Mouse (Mus musculus) forebrain, embryonic 12.5 days (tissue): ENCODE results near the gene Gns. TPM values are rescaled to one million over a fixed set of nuclear protein-coding genes. Genes with fewer than 3 reads are reported as not detected.

Source experiments
- ATAC-seq: fragments of 200-750 bp; cut with Nextera tagmentation; 2 replicates; pipeline ENCODE4 v1.8.0; 2017; ENCODE audit warnings: moderate TSS enrichment; ENCODE audit not compliant: low FRiP score
- H3K27ac ChIP-seq: fragments of 300-500 bp; sonication (generic); 2 replicates; pipeline ENCODE4 v1.5.1; 2016; ENCODE audit warnings: mild to moderate bottlenecking
- H3K27me3 ChIP-seq: fragments of 300-500 bp; sonication (generic); 2 replicates; pipeline ENCODE4 v1.6.1; 2016; ENCODE audit warnings: mild to moderate bottlenecking
- H3K36me3 ChIP-seq: fragments of 300-500 bp; sonication (generic); replicated peaks from 2 replicates; pipeline ENCODE4 v1.6.1; 2016; ENCODE audit warnings: mild to moderate bottlenecking
- H3K4me1 ChIP-seq: fragments of 300-500 bp; sonication (generic); 2 replicates; pipeline ENCODE4 v1.6.1; 2016
- H3K4me2 ChIP-seq: fragments of 300-500 bp; sonication (generic); 2 replicates; pipeline ENCODE4 v1.6.1; 2016; ENCODE audit warnings: mild to moderate bottlenecking, moderate library complexity
- H3K4me3 ChIP-seq: fragments of 300-500 bp; sonication (generic); replicated peaks from 2 replicates; pipeline ENCODE4 v1.5.1; 2016; ENCODE audit warnings: mild to moderate bottlenecking
- H3K9ac ChIP-seq: fragments of 300-500 bp; sonication (generic); 2 replicates; pipeline ENCODE4 v1.6.1; 2016; ENCODE audit warnings: mild to moderate bottlenecking
- H3K9me3 ChIP-seq: fragments of 300-500 bp; sonication (generic); 2 replicates; pipeline ENCODE4 v1.6.1; 2016
- WGBS: fragments of 180-500 bp; shearing (Covaris S2); methylation state at CpG from one replicate; pipeline ENCODE4 v1.1.7; 2016; 5-methylcytosine and 5-hydroxymethylcytosine counted together
- polyA plus RNA-seq: library from polyadenylated mRNA; unstranded; fragments of >200 nt; fragmentation: Nextera tagmentation; extraction: Ambion mirVana; gene quantifications from 2 replicates; pipeline ENCODE4 v1.2.1, GENCODE M21; 2016

The Gns gene
- polyA plus RNA-seq, 1 experiment from 2014 or later: 40.1 TPM

GRCm38 (mm10) chr10:121428011-121428711, 63.3 kb downstream of the Gns start:
- H3K4me3 ChIP-seq: no peak overlapping the region
- peaks cover 37% of the 10 kb centered on the region for H3K4me1 ChIP-seq
- H3K9ac ChIP-seq: no peak overlapping the region
- whole genome bisulfite sequencing: 87% methylated on average over 15 of the region's 15 CpGs
- H3K27ac ChIP-seq: no peak overlapping the region; the same call in 1 of the 2 replicates
- no peak for ATAC-seq
- H3K9me3 ChIP-seq: no peaks in the 10 kb centered on the region
- H3K27me3 ChIP-seq: 0 out of 2 replicates have a peak, but pooled peaks cover 10% of the 10 kb centered on the region
- no peak overlapping the region for H3K4me2 ChIP-seq
- H3K36me3 ChIP-seq: no peaks in the 10 kb centered on the region

DNA sequence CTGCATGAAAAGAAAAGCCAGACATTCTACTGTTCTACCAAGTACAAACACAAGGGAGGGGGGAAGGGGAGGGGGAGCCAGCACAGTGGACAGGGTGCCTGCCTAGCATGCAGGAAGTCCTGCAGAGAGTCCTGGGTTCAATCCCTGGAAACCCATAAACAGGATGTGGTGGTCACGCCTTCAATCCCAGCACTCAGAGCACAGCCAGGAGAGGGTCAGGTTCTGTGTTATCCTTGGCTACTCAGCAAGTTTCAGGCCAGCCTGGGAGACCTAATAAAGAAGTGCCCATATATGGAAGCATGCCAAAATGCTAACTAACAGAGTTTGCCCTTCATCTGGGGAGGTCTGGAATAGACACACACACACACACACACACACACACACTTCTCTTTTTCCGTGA, 64.2 kb downstream of the Gns start:
- Histone ChIP-seq H3K36me3 (no peaks in the 10 kb centered on the region), H3K4me1 (peaks cover 30% of the 10 kb centered on the region), H3K9me3 (no peaks in the 10 kb centered on the region), H3K27me3 (0 out of 2 replicates have a peak, but pooled peaks cover 12% of the 10 kb centered on the region), H3K9ac (no peak overlapping the region), H3K4me3 (no peak overlapping the region), H3K27ac (no peak overlapping the region), H3K4me2 (no peak overlapping the region)
- ATAC-seq: no peak
- 56% methylated on average over 2 of the region's 2 CpGs for WGBS

DNA sequence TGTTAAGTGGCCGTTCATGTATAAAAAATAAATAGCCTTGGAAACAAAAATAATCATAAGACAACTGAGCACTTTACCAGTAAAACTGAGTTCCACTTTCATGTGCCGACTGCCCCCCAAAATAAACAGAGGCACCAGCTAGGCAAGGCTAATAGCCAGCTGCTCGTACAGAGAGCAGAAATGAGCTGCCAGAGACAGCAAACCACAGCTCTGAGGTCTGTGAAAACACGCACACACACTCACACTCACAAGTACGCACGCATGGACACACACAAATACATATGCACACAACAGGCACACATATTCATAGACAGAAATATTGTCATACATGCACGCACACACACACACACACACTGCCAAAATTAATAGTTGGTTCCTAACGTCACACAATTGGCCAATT, 64.7 kb downstream of the Gns start:
- Histone ChIP-seq H3K9ac (no peak overlapping the region), H3K27ac (peak overlapping the region; percentile 50; the same call in 1 of the 2 replicates), H3K27me3 (0 out of 2 replicates have a peak, but pooled peaks cover 12% of the 10 kb centered on the region), H3K9me3 (no peaks in the 10 kb centered on the region), H3K4me3 (no peak overlapping the region), H3K36me3 (no peaks in the 10 kb centered on the region), H3K4me2 (no peak overlapping the region), H3K4me1 (peaks cover 29% of the 10 kb centered on the region)
- ATAC-seq: no peak
- 63% methylated on average over 8 of the region's 8 CpGs for WGBS

- peak overlapping the region; percentile 50; the same call in 1 of the 2 replicates for H3K27ac ChIP-seq
- H3K4me3 ChIP-seq: no peak overlapping the region
- peaks cover 29% of the 10 kb centered on the region for H3K4me1 ChIP-seq
- H3K9ac ChIP-seq: no peak overlapping the region
- H3K4me2 ChIP-seq: no peak overlapping the region
- no peaks in the 10 kb centered on the region for H3K36me3 ChIP-seq
- WGBS: 37% methylated on average over 14 of the region's 14 CpGs
- 0 out of 2 replicates have a peak, but pooled peaks cover 12% of the 10 kb centered on the region for H3K27me3 ChIP-seq
- H3K9me3 ChIP-seq: no peaks in the 10 kb centered on the region
- ATAC-seq: peak; percentile 18; the same call in 1 of the 2 replicates
These were observed 65.2 kb downstream of the Gns start for GRCm38 (mm10) chr10:121429981-121430682.

DNA sequence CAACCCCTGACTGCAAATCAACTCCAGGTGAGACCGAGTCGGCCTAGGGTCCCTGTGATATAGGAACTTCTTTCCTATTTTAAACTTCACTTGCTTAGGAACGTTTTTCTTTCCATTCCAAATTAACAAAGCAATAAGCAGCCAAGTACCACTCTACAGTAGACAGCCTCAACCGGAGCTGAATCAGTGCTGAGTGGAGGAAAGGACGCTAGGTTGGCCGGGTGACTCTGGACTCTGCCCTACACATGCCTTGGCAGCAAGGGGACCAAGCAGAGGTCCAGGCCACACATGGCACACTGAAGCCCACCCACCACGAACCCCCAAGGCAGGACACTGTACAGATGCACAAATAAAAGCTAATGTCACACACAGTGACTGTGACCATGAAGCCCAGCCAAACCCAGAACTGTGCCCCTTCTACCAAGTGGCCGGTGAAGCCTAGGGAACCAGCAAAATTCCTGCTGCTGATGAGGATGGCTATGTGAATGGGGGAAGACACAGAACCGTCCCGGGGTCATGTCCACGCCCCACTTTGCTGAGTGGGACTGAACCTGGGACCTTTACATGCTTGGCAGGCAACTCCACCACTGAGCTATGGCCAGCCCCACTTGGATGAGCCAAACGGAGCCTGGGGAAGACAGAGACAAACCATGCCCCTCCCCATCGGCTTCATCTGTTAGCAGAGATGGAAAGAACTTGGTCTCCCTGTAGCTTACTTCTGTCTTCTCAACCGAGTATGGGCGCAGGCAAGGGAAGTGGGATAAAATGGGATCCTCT, 66.1 kb downstream of the Gns start:
- H3K9ac ChIP-seq: no peak overlapping the region

GRCm38 (mm10) chr10:121432041-121432634, 67.2 kb downstream of the Gns start:
- ATAC-seq: no peak
- Histone ChIP-seq H3K4me3 (no peak overlapping the region), H3K27me3 (0 out of 2 replicates have a peak, but pooled peaks cover 12% of the 10 kb centered on the region), H3K9me3 (no peaks in the 10 kb centered on the region), H3K4me1 (peaks cover 29% of the 10 kb centered on the region), H3K9ac (no peak overlapping the region), H3K27ac (0 out of 2 replicates have a peak overlapping the region, but pooled peaks have one; percentile 31), H3K4me2 (no peak overlapping the region), H3K36me3 (no peaks in the 10 kb centered on the region)
- WGBS: 61% methylated on average over 12 of the region's 12 CpGs

More for the DNA sequence above, 66.1 kb downstream of the Gns start:
- WGBS: 80% methylated on average over 15 of the region's 15 CpGs
- Histone ChIP-seq H3K4me3 (no peak overlapping the region), H3K27ac (no peak overlapping the region), H3K36me3 (no peaks in the 10 kb centered on the region), H3K27me3 (0 out of 2 replicates have a peak, but pooled peaks cover 12% of the 10 kb centered on the region), H3K4me2 (no peak overlapping the region), H3K4me1 (peaks cover 29% of the 10 kb centered on the region), H3K9me3 (no peaks in the 10 kb centered on the region)
- no peak for ATAC-seq

DNA sequence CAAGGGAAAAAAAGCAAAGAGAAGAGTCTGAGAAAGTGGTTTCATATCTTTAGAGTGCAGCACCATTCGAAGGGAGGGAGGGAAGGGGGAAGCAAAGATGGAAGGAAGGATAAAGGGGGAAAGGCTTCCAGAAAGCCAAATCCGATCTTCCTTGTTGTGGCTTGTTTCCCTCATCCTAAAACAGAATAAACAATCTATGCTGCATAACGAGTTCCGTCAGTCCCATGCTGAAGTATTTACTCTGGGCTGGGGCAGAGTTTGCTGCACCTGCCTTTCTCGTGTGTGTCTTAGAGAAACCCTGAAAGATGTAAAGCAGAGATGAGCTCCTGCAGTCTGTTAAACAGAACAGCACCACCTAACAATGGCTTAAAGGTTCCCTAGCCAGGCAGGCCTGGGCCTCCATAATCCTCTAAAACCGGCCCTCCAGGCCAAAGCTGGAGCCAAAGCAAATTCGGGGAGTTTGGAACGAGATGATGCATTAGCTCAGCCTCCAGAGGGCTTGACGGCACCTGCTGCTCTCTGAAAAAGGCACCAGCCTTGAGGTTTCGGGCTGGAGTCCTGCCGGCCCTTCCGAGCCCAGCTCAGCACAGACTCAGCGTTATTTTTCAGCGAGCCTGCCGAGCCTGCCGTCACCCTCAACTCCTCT, 67.9 kb downstream of the Gns start:
- Histone ChIP-seq H3K4me1 (peaks cover 29% of the 10 kb centered on the region), H3K9me3 (no peaks in the 10 kb centered on the region), H3K27ac (no peak overlapping the region), H3K36me3 (no peaks in the 10 kb centered on the region), H3K9ac (no peak overlapping the region), H3K4me3 (no peak overlapping the region), H3K4me2 (no peak overlapping the region), H3K27me3 (0 out of 2 replicates have a peak, but pooled peaks cover 12% of the 10 kb centered on the region)
- no peak for ATAC-seq
- 17% methylated on average over 16 of the region's 16 CpGs for WGBS

GRCm38 (mm10) chr10:121434441-121435103, 69.7 kb downstream of the Gns start:
- Histone ChIP-seq H3K27ac (no peak overlapping the region), H3K4me3 (no peak overlapping the region), H3K4me1 (peaks cover 22% of the 10 kb centered on the region), H3K9ac (no peak overlapping the region), H3K9me3 (no peaks in the 10 kb centered on the region), H3K36me3 (no peaks in the 10 kb centered on the region), H3K27me3 (0 out of 2 replicates have a peak, but pooled peaks cover 12% of the 10 kb centered on the region), H3K4me2 (no peak overlapping the region)
- WGBS: 80% methylated on average over 15 of the region's 15 CpGs
- no peak for ATAC-seq

DNA sequence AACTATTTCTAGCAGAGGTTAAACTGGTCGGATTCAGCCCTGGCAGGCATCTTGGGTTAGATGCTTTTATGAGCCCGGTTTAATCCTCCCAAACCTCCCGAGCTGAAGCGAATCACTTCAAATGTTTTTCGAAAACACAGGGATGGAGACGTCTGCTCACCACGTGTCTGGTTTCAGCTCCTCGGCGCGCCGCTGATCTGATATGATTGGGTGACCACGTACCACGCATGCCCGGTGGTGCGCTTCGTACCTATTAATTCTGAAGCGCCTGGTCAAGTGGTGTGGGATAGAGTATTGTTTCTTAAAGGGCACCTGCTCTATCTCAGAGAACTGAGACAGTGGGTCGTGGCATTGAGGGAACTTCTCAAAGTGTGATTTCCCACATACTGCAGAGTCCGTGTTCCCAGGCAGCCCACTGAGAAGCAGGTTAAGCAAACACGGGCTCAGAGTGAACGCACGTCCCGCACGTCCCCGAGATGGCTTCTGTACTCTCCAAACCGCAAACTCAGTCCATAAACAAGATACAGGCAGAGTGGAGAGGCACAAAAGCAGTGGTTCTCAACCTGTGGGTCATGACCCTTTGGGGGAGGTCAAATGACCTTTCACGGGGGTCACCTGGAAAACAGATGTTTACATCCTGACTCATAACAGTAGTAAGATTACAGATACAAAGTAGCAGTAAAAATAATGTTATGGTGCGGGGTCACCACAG, 70.8 kb downstream of the Gns start:
- Histone ChIP-seq H3K9ac (no peak overlapping the region), H3K9me3 (no peaks in the 10 kb centered on the region), H3K27ac (no peak overlapping the region), H3K4me3 (no peak overlapping the region), H3K4me1 (peaks cover 14% of the 10 kb centered on the region), H3K27me3 (0 out of 2 replicates have a peak, but pooled peaks cover 6% of the 10 kb centered on the region), H3K36me3 (no peaks in the 10 kb centered on the region), H3K4me2 (no peak overlapping the region)
- WGBS: 82% methylated on average over 28 of the region's 28 CpGs
- ATAC-seq: no peak

DNA sequence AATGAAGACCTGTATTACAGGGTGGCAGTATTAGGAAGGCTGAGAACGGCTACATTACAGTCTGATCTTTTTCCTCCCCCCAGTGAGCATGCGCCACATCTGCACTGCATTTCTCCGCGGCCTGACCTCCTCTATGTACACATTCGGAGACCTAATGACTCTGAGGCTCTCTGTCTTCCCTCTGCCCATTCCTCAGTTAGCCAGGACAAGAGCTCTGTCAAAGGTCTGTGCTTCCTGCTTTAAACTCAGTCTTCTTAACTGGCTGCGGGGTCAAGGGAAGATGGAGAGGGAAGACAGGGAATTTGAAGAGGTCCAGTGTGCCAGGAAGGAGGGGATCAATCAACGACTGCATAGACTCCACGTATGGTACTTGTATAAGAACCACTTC, 71.4 kb downstream of the Gns start:
- Histone ChIP-seq H3K4me2 (no peak overlapping the region), H3K4me1 (peaks cover 14% of the 10 kb centered on the region), H3K27ac (no peak overlapping the region), H3K9ac (no peak overlapping the region), H3K4me3 (no peak overlapping the region), H3K36me3 (no peaks in the 10 kb centered on the region), H3K27me3 (0 out of 2 replicates have a peak, but pooled peaks cover 6% of the 10 kb centered on the region), H3K9me3 (no peaks in the 10 kb centered on the region)
- 76% methylated on average over 8 of the region's 8 CpGs for WGBS
- ATAC-seq: no peak
